Mouse (Mus musculus) hindbrain, postnatal 0 days (tissue): ENCODE measurements around the gene Cmc2. TPM values are rescaled to one million over a fixed set of nuclear protein-coding genes. Genes with fewer than 3 reads are reported as not detected.

Experiments
- ATAC-seq: fragments of 200-750 bp; cut with Nextera tagmentation; 2 replicates; pipeline ENCODE4 v1.8.0; 2017; ENCODE audit warnings: mild to moderate bottlenecking, moderate TSS enrichment, moderate library complexity
- DNase-seq: peaks from one replicate; pipeline ENCODE4 v3.0.0-alpha.2; 2015; ENCODE audit warnings: low spot score
- H3K27ac ChIP-seq: fragments of 300-500 bp; sonication (generic); 2 replicates; pipeline ENCODE4 v1.5.1; 2014; ENCODE audit warnings: mild to moderate bottlenecking
- H3K27me3 ChIP-seq: fragments of 300-500 bp; sonication (generic); 2 replicates; pipeline ENCODE4 v1.6.1; 2014; ENCODE audit warnings: low read length, mixed read lengths; ENCODE audit not compliant: insufficient read depth
- H3K36me3 ChIP-seq: fragments of 300-500 bp; sonication (generic); 2 replicates; pipeline ENCODE4 v1.6.1; 2014; ENCODE audit warnings: low read length, mixed read lengths; ENCODE audit not compliant: insufficient read depth
- H3K4me1 ChIP-seq: fragments of 300-500 bp; sonication (generic); 2 replicates; pipeline ENCODE4 v1.6.1; 2014; ENCODE audit warnings: antibody characterized with exemption, low read length, mixed read lengths; ENCODE audit not compliant: insufficient read depth
- H3K4me2 ChIP-seq: fragments of 300-500 bp; sonication (generic); 2 replicates; pipeline ENCODE4 v1.6.1; 2014; ENCODE audit warnings: low read depth, mild to moderate bottlenecking, low read length, moderate library complexity, mixed read lengths
- H3K4me3 ChIP-seq: fragments of 300-500 bp; sonication (generic); 2 replicates; pipeline ENCODE4 v1.5.1; 2014; ENCODE audit warnings: low read length
- H3K9ac ChIP-seq: fragments of 300-500 bp; sonication (generic); replicated peaks from 2 replicates; pipeline ENCODE4 v1.6.1; 2014; ENCODE audit warnings: mild to moderate bottlenecking, low read length, moderate library complexity, mixed read lengths
- H3K9me3 ChIP-seq: fragments of 300-500 bp; sonication (generic); 2 replicates; pipeline ENCODE4 v1.6.1; 2016; ENCODE audit warnings: low read length, mixed read lengths
- CTCF ChIP-seq: IDR thresholded peaks from 2 replicates; pipeline ENCODE4 v1.5.1; 2016; ENCODE audit warnings: antibody characterized with exemption, control low read depth, low read depth
- WGBS: fragments of 180-500 bp; shearing (Covaris S2); extraction: QIAGEN DNeasy Blood & Tissue Kit; methylation state at CpG from one replicate; pipeline ENCODE4 v1.1.7; 2014; 5-methylcytosine and 5-hydroxymethylcytosine counted together
- polyA plus RNA-seq: library from polyadenylated mRNA; unstranded; fragments of >200 nt; fragmentation: Nextera tagmentation; extraction: Ambion mirVana; gene quantifications from 2 replicates; pipeline ENCODE4 v1.2.1, GENCODE M21; 2015
- total RNA-seq: library from RNA; depleted of rRNA; stranded (reverse); fragments of >200 nt; gene quantifications from 2 replicates; pipeline ENCODE4 v1.2.3, GENCODE M21; 2014

Cmc2 gene
- total and polyA plus RNA-seq, 2 experiments from 2014 or later = 16.8 to 36.3 TPM

DNA sequence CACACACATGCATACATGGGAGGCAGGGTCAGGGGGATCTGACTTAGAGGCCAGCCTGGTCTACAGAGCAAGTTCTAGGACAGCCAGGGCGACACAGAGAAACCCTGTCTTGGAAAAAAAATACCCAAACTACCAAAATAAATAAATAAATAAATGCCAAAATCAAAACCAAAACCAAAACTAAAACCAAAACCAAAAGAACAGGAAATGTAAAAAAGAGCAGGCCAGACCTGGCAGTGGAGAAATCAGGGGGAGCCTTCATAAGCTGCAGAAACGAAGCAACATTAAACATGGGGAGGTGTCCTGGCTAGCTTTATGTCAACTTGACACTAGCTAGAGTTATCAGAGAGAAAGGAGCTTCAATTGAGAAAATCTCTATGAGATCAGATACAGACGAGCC, 29.1 kb downstream of the Cmc2 start:
- Histone ChIP-seq H3K9me3 (peaks cover 4% of the 10 kb centered on the region; the same call in 1 of the 2 replicates), H3K27me3 (no peaks in the 10 kb centered on the region), H3K4me2 (no peak overlapping the region), H3K9ac (no peak overlapping the region), H3K4me1 (no peaks in the 10 kb centered on the region), H3K4me3 (no peak overlapping the region), H3K27ac (no peak overlapping the region), H3K36me3 (peaks cover 4% of the 10 kb centered on the region; the same call in 1 of the 2 replicates)
- no peak for TF ChIP-seq CTCF
- 91% methylated on average over 3 of the region's 3 CpGs for WGBS
- ATAC-seq = no peak
- DNase-seq = no peak

DNA sequence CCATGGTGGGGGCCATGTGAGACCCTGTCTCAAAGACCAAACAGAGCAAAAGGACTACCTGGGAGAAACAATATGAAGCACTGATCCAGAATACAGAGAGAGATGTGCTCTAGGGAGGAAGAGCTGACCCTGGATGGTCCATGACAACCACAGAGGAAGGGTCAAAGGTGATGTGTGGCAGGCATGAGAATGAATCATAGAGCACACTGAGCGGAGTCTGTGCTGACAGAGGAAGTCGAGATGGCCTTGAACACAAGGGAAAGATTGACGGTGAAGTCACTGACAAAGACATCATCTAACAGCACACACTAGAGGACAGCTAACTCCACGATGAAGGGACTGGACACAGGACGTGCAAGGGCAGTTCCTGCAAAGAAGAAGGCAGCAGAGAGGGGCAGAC, 29.8 kb downstream of the Cmc2 start:
- 89% methylated on average over 5 of the region's 5 CpGs for WGBS
- TF ChIP-seq CTCF = no peak
- peaks cover 4% of the 10 kb centered on the region; the same call in 1 of the 2 replicates for H3K36me3 ChIP-seq

DNA sequence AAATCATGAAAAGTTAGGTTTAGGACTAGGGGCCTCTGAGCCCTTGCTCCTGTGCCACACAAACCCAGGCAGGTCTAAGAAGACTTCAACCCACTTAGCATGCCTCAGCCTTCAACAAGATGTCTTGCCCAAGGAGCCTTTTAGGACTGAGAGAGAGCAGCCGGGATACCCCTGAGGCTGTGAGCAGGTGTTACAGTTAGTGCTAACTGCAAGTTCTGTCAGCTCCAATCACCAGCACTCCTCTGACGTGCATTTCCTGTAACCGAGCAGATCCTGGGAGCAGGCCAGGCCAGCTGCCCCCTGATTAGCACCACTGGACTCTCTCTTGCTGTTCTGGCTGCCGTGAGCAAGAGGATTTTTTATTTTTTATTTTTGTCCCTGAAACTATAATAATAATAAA, 33.4 kb downstream of the Cmc2 start:
- DNase-seq (peak; percentile 51), ATAC-seq (0 out of 2 replicates have a peak, but pooled peaks have one; percentile 45)
- peaks cover 4% of the 10 kb centered on the region; the same call in 1 of the 2 replicates for H3K36me3 ChIP-seq
- H3K9ac ChIP-seq = no peak overlapping the region
- H3K27ac ChIP-seq = no peak overlapping the region
- no peak for TF ChIP-seq CTCF
- no peak overlapping the region for H3K4me2 ChIP-seq
- 57% methylated on average over 4 of the region's 4 CpGs for WGBS
- no peak overlapping the region for H3K4me3 ChIP-seq
- no peaks in the 10 kb centered on the region for H3K27me3 ChIP-seq
- no peaks in the 10 kb centered on the region for H3K4me1 ChIP-seq
- no peaks in the 10 kb centered on the region for H3K9me3 ChIP-seq

More for the DNA sequence above, 29.8 kb downstream of the Cmc2 start:
- Histone ChIP-seq H3K4me1 (no peaks in the 10 kb centered on the region), H3K4me3 (no peak overlapping the region), H3K4me2 (no peak overlapping the region), H3K9me3 (peaks cover 4% of the 10 kb centered on the region; the same call in 1 of the 2 replicates), H3K27me3 (no peaks in the 10 kb centered on the region), H3K9ac (no peak overlapping the region), H3K27ac (no peak overlapping the region)
- ATAC-seq (no peak), DNase-seq (no peak)

DNA sequence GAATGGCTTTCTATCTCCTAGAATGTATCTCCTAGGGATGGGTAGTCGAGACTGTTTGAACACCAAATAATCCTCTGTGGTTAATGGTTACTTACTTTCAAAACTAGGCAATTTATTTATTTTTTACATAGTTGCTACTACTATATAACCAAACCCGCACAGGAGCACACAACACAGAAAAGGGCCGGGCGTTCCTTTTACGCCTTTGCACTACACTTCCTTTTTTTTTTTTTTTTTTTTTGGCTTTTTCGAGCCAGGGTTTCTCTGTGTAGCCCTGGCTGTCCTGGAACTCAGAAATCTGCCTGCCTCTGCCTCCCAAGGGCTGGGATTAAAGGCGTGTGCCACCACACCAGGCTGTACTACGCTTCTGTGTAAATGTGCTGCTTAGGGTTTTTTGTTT, 39.9 kb downstream of the Cmc2 start:
- no peak for ATAC-seq
- H3K4me2 ChIP-seq = no peak overlapping the region
- no peak for TF ChIP-seq CTCF
- H3K27ac ChIP-seq = no peak overlapping the region
- no peaks in the 10 kb centered on the region for H3K27me3 ChIP-seq
- H3K4me3 ChIP-seq = no peak overlapping the region
- no peaks in the 10 kb centered on the region for H3K9me3 ChIP-seq
- no peak overlapping the region for H3K9ac ChIP-seq
- H3K36me3 ChIP-seq = no peaks in the 10 kb centered on the region
- no peaks in the 10 kb centered on the region for H3K4me1 ChIP-seq
- WGBS = 91% methylated on average over 8 of the region's 8 CpGs
- DNase-seq = no peak

DNA sequence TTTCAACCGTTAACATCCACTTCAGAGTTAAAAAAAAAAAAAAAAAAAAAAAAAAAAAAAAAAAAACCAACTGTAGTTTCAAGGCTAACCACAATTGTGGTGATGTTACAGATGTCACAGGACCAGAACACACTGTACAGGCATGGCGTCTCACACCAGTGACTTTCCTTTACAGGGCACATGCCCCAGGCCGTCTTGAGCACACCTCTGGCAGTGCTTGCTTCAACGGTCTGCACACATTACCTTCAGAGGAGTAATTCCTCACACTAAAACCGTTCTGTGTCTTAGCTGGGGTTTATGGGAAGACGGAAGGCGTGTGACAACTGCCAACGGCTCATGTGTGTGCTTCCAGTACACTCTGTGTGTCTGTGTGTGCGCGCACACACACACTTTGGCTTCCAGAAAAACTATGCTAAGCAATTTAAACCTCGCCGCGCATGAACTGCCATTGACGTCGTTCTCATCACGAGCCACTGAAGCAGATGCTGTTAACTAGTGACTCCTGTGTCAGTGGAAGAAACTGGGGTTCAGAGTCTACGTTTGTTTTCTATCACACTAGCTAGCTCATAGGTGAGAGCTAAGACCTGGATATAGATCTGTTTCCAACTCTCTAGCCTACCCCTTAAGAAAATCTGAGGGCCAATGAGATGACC, 45.3 kb downstream of the Cmc2 start:
- no peak for TF ChIP-seq CTCF
- ATAC-seq (no peak), DNase-seq (no peak)
- H3K9ac ChIP-seq = no peak overlapping the region
- H3K9me3 ChIP-seq = no peaks in the 10 kb centered on the region
- H3K4me1 ChIP-seq = no peaks in the 10 kb centered on the region
- no peaks in the 10 kb centered on the region for H3K36me3 ChIP-seq
- WGBS = 83% methylated on average over 17 of the region's 17 CpGs
- no peak overlapping the region for H3K27ac ChIP-seq
- no peak overlapping the region for H3K4me2 ChIP-seq
- no peak overlapping the region for H3K4me3 ChIP-seq
- H3K27me3 ChIP-seq = no peaks in the 10 kb centered on the region

DNA sequence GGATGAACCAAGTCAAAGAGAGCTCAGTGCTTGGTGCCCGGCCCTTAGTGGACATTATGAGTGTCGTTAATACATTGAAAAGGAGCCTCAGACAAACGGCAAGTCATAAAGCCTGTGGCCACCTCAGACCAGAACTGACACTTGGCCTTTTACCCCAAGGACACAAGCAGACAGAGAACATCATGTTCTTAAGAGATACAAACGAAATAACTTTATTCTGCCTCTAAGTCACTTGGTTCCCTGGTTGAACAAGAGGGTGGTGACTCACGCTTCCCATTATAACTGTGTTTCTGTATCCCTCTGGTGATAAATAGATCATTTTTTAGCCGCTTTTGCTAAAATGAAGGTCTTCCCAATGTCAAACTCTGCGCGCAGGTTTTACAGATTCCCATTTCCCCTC, 47.3 kb downstream of the Cmc2 start:
- no peak overlapping the region for H3K9ac ChIP-seq
- no peak overlapping the region for H3K27ac ChIP-seq
- H3K4me3 ChIP-seq = no peak overlapping the region
- TF ChIP-seq CTCF = no peak
- H3K4me1 ChIP-seq = no peaks in the 10 kb centered on the region
- WGBS = 88% methylated on average over 8 of the region's 8 CpGs
- no peaks in the 10 kb centered on the region for H3K27me3 ChIP-seq
- DNase-seq (no peak), ATAC-seq (no peak)
- no peak overlapping the region for H3K4me2 ChIP-seq
- no peaks in the 10 kb centered on the region for H3K36me3 ChIP-seq
- H3K9me3 ChIP-seq = no peaks in the 10 kb centered on the region

DNA sequence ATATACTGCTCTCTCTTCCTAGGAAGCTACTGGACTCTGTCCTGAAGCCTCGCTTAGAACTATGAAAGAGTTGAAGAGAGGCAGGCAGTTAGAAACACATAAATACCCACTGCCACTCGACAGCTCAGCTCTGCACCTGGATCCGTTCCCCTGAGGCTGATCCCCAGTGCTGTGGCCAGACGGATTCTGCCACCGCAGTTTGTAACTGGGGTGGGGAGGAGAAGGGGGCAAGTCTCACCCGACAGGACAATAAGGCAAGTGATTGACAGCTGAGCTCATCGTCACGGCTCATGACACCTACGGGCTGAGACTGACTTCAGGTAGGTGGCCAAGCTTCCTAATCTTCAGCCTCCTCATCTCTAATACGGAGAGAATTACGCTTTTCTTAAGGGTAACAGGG, 47.7 kb downstream of the Cmc2 start:
- Histone ChIP-seq H3K9ac (no peak overlapping the region), H3K4me2 (no peak overlapping the region), H3K4me1 (no peaks in the 10 kb centered on the region), H3K27me3 (no peaks in the 10 kb centered on the region), H3K36me3 (no peaks in the 10 kb centered on the region), H3K4me3 (no peak overlapping the region), H3K9me3 (no peaks in the 10 kb centered on the region), H3K27ac (no peak overlapping the region)
- ATAC-seq (no peak), DNase-seq (no peak)
- no peak for TF ChIP-seq CTCF
- WGBS = 74% methylated on average over 11 of the region's 11 CpGs
